Mouse (Mus musculus) megakaryocyte, embryonic 14.5 days (primary cell): ENCODE measurements at regions not wholly inside any gene's neighbourhood (a gene's known extent, or its start where the extent isn't known, plus 50 kb on each side); places are given as distances from the start of the nearest gene placed in this dataset.
"Not testable (repeated sequence)": the region's sequence is repeated elsewhere in the genome, so short reads cannot be mapped to it uniquely, and the experiment has no call there.

Experiments
- H3K27me3 ChIP-seq: replicated peaks from 2 replicates; pipeline ENCODE3; 2012; ENCODE audit warnings: inconsistent platforms
- H3K36me3 ChIP-seq: replicated peaks from 2 replicates; pipeline ENCODE3; 2012; ENCODE audit warnings: low read length, inconsistent platforms, mixed read lengths
- H3K4me1 ChIP-seq: 2 replicates; pipeline ENCODE4 v1.6.1; 2012; ENCODE audit warnings: inconsistent platforms
- H3K4me3 ChIP-seq: replicated peaks from 2 replicates; pipeline ENCODE3; 2012; ENCODE audit warnings: moderate library complexity, mild to moderate bottlenecking, inconsistent platforms
- H3K9me3 ChIP-seq: 2 replicates; pipeline ENCODE4 v1.6.1; 2012; ENCODE audit warnings: inconsistent platforms
- FLI1 ChIP-seq: IDR thresholded peaks from 2 replicates; pipeline ENCODE4 v1.6.1; 2012; ENCODE audit warnings: low read length, inconsistent platforms, mixed read lengths
- GATA1 ChIP-seq: IDR thresholded peaks from 3 replicates; pipeline ENCODE4 v1.6.1; 2012; ENCODE audit warnings: mixed read lengths, low read length, inconsistent platforms, borderline replicate concordance

GRCm38 (mm10) chr19:59516957-59517356 lies 58.8 kb downstream of the Emx2 start:
- Histone ChIP-seq H3K4me1 (no peaks in the 10 kb centered on the region), H3K9me3 (no peaks in the 10 kb centered on the region), H3K27me3 (no peaks in the 10 kb centered on the region), H3K36me3 (no peaks in the 10 kb centered on the region), H3K4me3 (no peak overlapping the region)
- TF ChIP-seq GATA1 (no peak), FLI1 (no peak)

- H3K4me1 ChIP-seq: no peaks in the 10 kb centered on the region
- no peaks in the 10 kb centered on the region for H3K27me3 ChIP-seq
- H3K36me3 ChIP-seq: no peaks in the 10 kb centered on the region
- H3K9me3 ChIP-seq: no peaks in the 10 kb centered on the region
- no peak overlapping the region for H3K4me3 ChIP-seq
- TF ChIP-seq GATA1: no peak
- TF ChIP-seq FLI1: no peak
Observed at GRCm38 (mm10) chr19:59519156-59519555, 61.0 kb downstream of the Emx2 start.

DNA sequence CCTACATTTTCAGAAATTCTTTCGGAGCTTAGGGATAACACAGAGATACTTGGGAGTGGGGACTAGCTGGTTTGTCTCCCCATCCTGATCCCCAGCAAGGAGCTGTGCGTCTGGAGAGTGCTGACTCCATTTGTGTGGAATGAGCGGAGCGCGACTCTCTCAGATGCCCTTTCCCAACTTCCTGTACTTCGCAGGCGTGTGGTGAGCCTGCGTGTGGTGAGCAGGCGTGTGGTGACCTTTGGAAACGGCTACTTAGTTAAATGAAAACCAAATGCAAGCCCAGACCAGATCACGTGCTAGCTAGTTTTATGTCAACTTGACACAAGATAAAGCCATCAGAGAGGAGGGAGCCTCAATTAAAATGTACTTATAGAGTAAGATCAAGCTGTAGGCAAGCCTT lies 64.0 kb downstream of the Emx2 start:
- Histone ChIP-seq H3K4me1 (no peaks in the 10 kb centered on the region), H3K27me3 (no peaks in the 10 kb centered on the region), H3K9me3 (no peaks in the 10 kb centered on the region), H3K36me3 (no peaks in the 10 kb centered on the region), H3K4me3 (no peak overlapping the region)
- TF ChIP-seq FLI1 (no peak), GATA1 (no peak)

GRCm38 (mm10) chr19:59523356-59523755 lies 65.2 kb downstream of the Emx2 start:
- Histone ChIP-seq H3K27me3 (no peaks in the 10 kb centered on the region), H3K4me1 (no peaks in the 10 kb centered on the region), H3K4me3 (no peak overlapping the region), H3K9me3 (no peaks in the 10 kb centered on the region), H3K36me3 (no peaks in the 10 kb centered on the region)
- TF ChIP-seq GATA1 (no peak), FLI1 (no peak)

- no peak overlapping the region for H3K4me3 ChIP-seq
- no peaks in the 10 kb centered on the region for H3K4me1 ChIP-seq
- TF ChIP-seq GATA1 (no peak), FLI1 (no peak)
- H3K9me3 ChIP-seq: no peaks in the 10 kb centered on the region
- no peaks in the 10 kb centered on the region for H3K36me3 ChIP-seq
- no peaks in the 10 kb centered on the region for H3K27me3 ChIP-seq
Observed at GRCm38 (mm10) chr19:59564101-59564500, 105.9 kb downstream of the Emx2 start.

DNA sequence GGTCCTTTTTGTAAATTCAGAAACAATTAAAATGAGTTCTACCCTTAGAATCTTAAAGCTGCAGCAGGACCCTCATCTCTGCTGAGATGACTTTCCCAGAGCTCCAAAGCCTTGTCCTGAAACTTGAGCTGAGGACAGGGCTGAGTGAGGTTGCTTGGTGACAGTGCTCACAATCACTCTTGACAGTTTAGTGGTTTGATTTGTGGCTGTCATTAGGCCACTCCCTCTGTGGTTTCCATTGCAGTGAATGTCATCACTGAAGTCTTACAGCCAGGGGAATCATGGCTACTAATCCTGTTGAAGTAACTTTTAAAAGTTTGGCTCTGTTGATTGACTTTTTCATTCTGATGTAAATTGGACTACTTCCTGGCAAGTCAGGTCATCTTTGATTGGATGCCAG lies 110.7 kb downstream of the Emx2 start:
- Histone ChIP-seq H3K27me3 (no peaks in the 10 kb centered on the region), H3K4me3 (no peak overlapping the region), H3K9me3 (no peaks in the 10 kb centered on the region), H3K4me1 (no peaks in the 10 kb centered on the region), H3K36me3 (no peaks in the 10 kb centered on the region)
- TF ChIP-seq FLI1 (no peak), GATA1 (no peak)

DNA sequence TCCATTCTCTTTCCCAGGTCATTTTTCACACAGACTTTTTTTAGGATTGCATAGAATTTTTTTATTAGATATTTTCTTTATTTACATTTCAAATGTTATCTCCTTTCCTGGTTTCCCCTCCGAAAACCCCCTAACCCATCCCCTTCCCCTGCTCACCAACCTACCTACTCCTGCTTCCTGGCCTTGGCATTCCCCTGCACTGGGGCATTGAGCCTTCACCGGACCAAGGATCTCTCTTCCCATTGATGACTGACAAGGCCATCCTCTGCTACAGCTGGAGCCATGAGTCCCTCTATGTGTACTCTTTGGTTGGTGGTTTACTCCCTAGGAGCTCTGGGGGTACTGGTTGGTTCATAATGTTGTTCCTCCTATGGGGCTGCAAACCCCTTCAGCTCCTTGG lies 111.4 kb downstream of the Emx2 start:
- H3K27me3 ChIP-seq, H3K9me3 ChIP-seq, H3K36me3 ChIP-seq, H3K4me1 ChIP-seq, H3K4me3 ChIP-seq: not testable (repeated sequence)

DNA sequence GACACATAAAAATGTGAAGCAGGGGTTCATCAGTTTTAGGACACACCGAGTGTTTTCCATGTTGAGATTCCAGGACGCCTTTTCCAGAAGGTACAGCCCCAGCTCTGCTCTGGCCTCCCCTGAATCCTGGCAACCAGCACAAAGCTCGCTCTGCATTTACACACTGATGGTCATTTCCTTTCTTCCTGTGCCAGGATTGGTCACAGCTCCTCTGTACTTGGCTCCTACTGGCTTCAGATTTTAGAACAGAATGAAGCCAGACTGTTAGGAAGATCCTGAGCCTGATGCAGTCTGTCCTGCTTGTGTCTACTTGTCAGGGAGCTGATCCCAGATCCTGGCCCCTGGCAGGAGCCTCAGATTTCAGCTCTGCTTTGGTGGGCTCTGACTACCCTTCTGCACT lies 116.2 kb downstream of the Emx2 start:
- Histone ChIP-seq H3K9me3 (no peaks in the 10 kb centered on the region), H3K27me3 (no peaks in the 10 kb centered on the region), H3K4me3 (no peak overlapping the region), H3K36me3 (no peaks in the 10 kb centered on the region), H3K4me1 (no peaks in the 10 kb centered on the region)
- TF ChIP-seq FLI1 (no peak), GATA1 (no peak)

- Histone ChIP-seq H3K4me3 (no peak overlapping the region), H3K27me3 (no peaks in the 10 kb centered on the region), H3K36me3 (no peaks in the 10 kb centered on the region), H3K4me1 (no peaks in the 10 kb centered on the region), H3K9me3 (no peaks in the 10 kb centered on the region)
- no peak for TF ChIP-seq FLI1
- no peak for TF ChIP-seq GATA1
Observed at GRCm38 (mm10) chr19:59577886-59578285, 119.7 kb downstream of the Emx2 start.

DNA sequence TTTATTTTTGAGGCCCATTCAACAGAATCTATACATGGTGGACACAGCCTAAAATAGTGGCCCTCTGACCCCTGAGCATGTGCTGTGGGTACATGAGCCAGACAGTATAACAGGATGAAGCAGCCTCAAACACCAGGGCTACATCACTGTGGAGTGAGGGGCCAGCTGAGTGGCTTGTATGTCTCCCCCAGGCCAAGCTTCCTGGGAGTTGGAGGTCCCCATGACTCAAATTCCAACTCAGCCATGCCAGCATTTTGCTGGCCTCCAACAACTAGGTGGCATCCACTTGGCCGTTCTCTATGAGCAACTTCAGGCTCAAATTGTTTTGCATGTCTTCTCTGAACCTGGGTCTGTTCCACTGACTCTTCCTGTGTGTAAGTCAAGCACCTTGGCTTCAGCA lies 121.5 kb downstream of the Emx2 start:
- H3K9me3 ChIP-seq: no peaks in the 10 kb centered on the region
- TF ChIP-seq GATA1 (no peak), FLI1 (no peak)
- H3K4me3 ChIP-seq: no peak overlapping the region
- H3K27me3 ChIP-seq: peaks cover 4% of the 10 kb centered on the region
- no peaks in the 10 kb centered on the region for H3K36me3 ChIP-seq
- no peaks in the 10 kb centered on the region for H3K4me1 ChIP-seq

DNA sequence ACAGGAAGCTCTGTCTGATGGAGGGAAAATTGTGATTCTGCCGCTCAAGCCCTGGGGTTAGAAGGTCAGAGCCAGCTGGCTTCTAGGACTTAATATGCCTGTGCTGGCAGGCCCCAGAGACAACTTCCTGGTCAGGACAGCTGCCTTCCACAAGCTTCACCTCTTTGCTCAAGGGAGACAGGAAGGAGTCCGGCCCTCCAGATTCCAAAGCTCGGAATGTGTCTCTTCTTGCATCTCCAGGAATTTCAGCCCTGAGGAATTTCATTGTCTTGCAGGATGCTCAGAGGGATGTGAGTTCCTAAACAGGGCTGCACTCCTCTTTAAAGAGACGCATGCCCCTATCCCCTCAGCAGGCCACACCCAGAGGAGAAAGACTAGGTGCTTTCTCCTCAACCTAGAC lies 127.7 kb downstream of the Emx2 start:
- H3K4me3 ChIP-seq: no peak overlapping the region
- H3K27me3 ChIP-seq: peaks cover 11% of the 10 kb centered on the region
- H3K36me3 ChIP-seq: no peaks in the 10 kb centered on the region
- H3K9me3 ChIP-seq: no peaks in the 10 kb centered on the region
- H3K4me1 ChIP-seq: peaks cover 4% of the 10 kb centered on the region
- no peak for TF ChIP-seq FLI1
- TF ChIP-seq GATA1: no peak

DNA sequence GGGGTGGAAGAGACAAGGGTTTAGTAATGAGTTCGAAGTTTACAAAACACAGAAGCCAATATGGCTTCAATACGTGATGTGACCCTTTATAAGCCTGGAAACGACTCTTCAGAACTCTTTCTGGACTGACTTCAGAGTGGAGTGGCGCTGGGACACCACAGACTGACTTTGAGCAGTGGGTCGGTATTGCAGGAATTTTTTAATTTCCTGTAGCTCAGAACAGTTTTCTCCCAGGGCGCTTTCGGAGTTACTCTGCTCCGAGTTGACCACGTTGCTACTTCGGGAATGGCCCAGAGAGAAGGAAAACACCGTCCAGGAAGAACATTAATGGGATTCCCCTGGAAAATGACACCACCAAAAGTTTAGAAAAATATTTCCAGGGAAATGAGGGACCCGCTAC lies 129.1 kb downstream of the Emx2 start:
- Histone ChIP-seq H3K4me1 (peaks cover 4% of the 10 kb centered on the region), H3K27me3 (peaks cover 11% of the 10 kb centered on the region), H3K9me3 (no peaks in the 10 kb centered on the region), H3K36me3 (no peaks in the 10 kb centered on the region), H3K4me3 (no peak overlapping the region)
- TF ChIP-seq GATA1: no peak
- no peak for TF ChIP-seq FLI1
